14 mouse cellular contexts compared by ENCODE assay signal in genomic region chr13:63985590-63985989, GRCm38 (mm10).
DNase-seq lines count a peak whose midpoint lies in the region; ATAC-seq and TF ChIP-seq lines count a peak whose summit lies in the region.
"Had no signal": no experiment of that assay in that cellular context is flagged by ENCODE, and none has a peak within 500 bp of the region (broad histone marks: within the 10 kb centered on the region; RNA-seq: fewer than 3 reads in every experiment).

No protein-coding gene starts in this region.

- no peak for ATAC-seq in lung, embryonic 15.5 days (ENCODE audit: borderline replicate concordance, extremely low read depth, low FRiP score, low TSS enrichment)
- no peak for ATAC-seq in lung, postnatal 0 days
- peak; percentile 55 for ATAC-seq in embryonic facial prominence, embryonic 14.5 days (ENCODE audit: low read depth)
- ATAC-seq in limb, embryonic 12.5 days (ENCODE audit: insufficient number of reproducible peaks, insufficient read depth, low FRiP score, low TSS enrichment, low read depth), result no peak
- ATAC-seq in stomach, embryonic 14.5 days (ENCODE audit: insufficient number of reproducible peaks, insufficient read depth, low FRiP score, low read depth), result no peak
- ATAC-seq: liver, postnatal 0 days had no signal

- H3K27ac ChIP-seq in lung, embryonic 15.5 days, result peak overlapping the region; percentile 83
- no peak overlapping the region for H3K27ac ChIP-seq in lung, postnatal 0 days (ENCODE audit: low read length)
- peak overlapping the region; percentile 48 for H3K27ac ChIP-seq in embryonic facial prominence, embryonic 14.5 days (replicated peaks; ENCODE audit: low read depth, low read length)
- H3K27ac ChIP-seq in limb, embryonic 12.5 days, result peak overlapping the region; percentile 53; the same call in 1 of the 2 replicates
- H3K27ac ChIP-seq in stomach, embryonic 14.5 days (ENCODE audit: low read length), result peak overlapping the region; percentile 6; the same call in 1 of the 2 replicates
- H3K27ac ChIP-seq: heart, embryonic 15.5 days had no signal

- H3K4me2 ChIP-seq in lung, embryonic 15.5 days, result no peak overlapping the region
- H3K4me2 ChIP-seq in lung, postnatal 0 days (replicated peaks; ENCODE audit: low read depth, low read length), result no peak overlapping the region
- H3K4me2 ChIP-seq in embryonic facial prominence, embryonic 14.5 days (ENCODE audit: low read depth, low read length), result no peak overlapping the region
- H3K4me2 ChIP-seq in limb, embryonic 12.5 days, result no peak overlapping the region
- H3K4me2 ChIP-seq in stomach, embryonic 14.5 days (replicated peaks; ENCODE audit: low read depth, low read length), result no peak overlapping the region
- H3K4me2 ChIP-seq: embryonic facial prominence, embryonic 12.5 days; heart, embryonic 15.5 days had no signal

- 25% methylated on average over 4 of the region's 4 CpGs for WGBS in lung, embryonic 15.5 days
- WGBS in lung, postnatal 0 days, result 24% methylated on average over 4 of the region's 4 CpGs
- whole genome bisulfite sequencing in embryonic facial prominence, embryonic 14.5 days, result 9% methylated on average over 4 of the region's 4 CpGs
- WGBS in limb, embryonic 12.5 days, result 6% methylated on average over 4 of the region's 4 CpGs
- WGBS in stomach, embryonic 14.5 days, result 34% methylated on average over 4 of the region's 4 CpGs

- no peaks in the 10 kb centered on the region for H3K27me3 ChIP-seq in lung, embryonic 15.5 days
- no peaks in the 10 kb centered on the region for H3K27me3 ChIP-seq in lung, postnatal 0 days (replicated peaks; ENCODE audit: insufficient read depth, low read length)
- no peaks in the 10 kb centered on the region for H3K27me3 ChIP-seq in embryonic facial prominence, embryonic 14.5 days (replicated peaks; ENCODE audit: control insufficient read depth, insufficient read depth, low read length)
- H3K27me3 ChIP-seq in limb, embryonic 12.5 days, result no peaks in the 10 kb centered on the region
- no peaks in the 10 kb centered on the region for H3K27me3 ChIP-seq in stomach, embryonic 14.5 days (ENCODE audit: control insufficient read depth, insufficient read depth, low read length)
- H3K27me3 ChIP-seq: embryonic facial prominence, embryonic 12.5 days; heart, embryonic 15.5 days had no signal

- no peak for TF ChIP-seq CTCF in lung, postnatal 0 days (IDR thresholded peaks at IDR 0.05)

- peaks cover 59% of the 10 kb centered on the region for H3K4me1 ChIP-seq in lung, embryonic 15.5 days
- peaks cover 14% of the 10 kb centered on the region; the same call in 1 of the 2 replicates for H3K4me1 ChIP-seq in lung, postnatal 0 days (ENCODE audit: insufficient read depth, low read depth, low read length)
- peaks cover 31% of the 10 kb centered on the region for H3K4me1 ChIP-seq in embryonic facial prominence, embryonic 14.5 days (ENCODE audit: control insufficient read depth, insufficient read depth, low read length)
- H3K4me1 ChIP-seq in limb, embryonic 12.5 days (replicated peaks), result peaks cover 44% of the 10 kb centered on the region
- H3K4me1 ChIP-seq in stomach, embryonic 14.5 days (ENCODE audit: control insufficient read depth, insufficient read depth, low read length), result peaks cover 16% of the 10 kb centered on the region

- no peaks in the 10 kb centered on the region for H3K9me3 ChIP-seq in lung, embryonic 15.5 days
- no peaks in the 10 kb centered on the region for H3K9me3 ChIP-seq in lung, postnatal 0 days (ENCODE audit: low read length)
- no peaks in the 10 kb centered on the region for H3K9me3 ChIP-seq in embryonic facial prominence, embryonic 14.5 days (ENCODE audit: control insufficient read depth, low read length)
- H3K9me3 ChIP-seq in limb, embryonic 12.5 days, result no peaks in the 10 kb centered on the region
- no peaks in the 10 kb centered on the region for H3K9me3 ChIP-seq in stomach, embryonic 14.5 days (ENCODE audit: control insufficient read depth, low read depth, low read length)
- H3K9me3 ChIP-seq: embryonic facial prominence, embryonic 12.5 days; heart, embryonic 15.5 days had no signal

- H3K4me3 ChIP-seq in lung, embryonic 15.5 days, result no peak overlapping the region
- no peak overlapping the region for H3K4me3 ChIP-seq in lung, postnatal 0 days (ENCODE audit: low read depth, low read length)
- H3K4me3 ChIP-seq in embryonic facial prominence, embryonic 14.5 days (ENCODE audit: low read depth, low read length), result no peak overlapping the region
- H3K4me3 ChIP-seq in limb, embryonic 12.5 days (replicated peaks), result no peak overlapping the region
- H3K4me3 ChIP-seq in stomach, embryonic 14.5 days (ENCODE audit: low read depth, low read length), result no peak overlapping the region
- H3K4me3 ChIP-seq: embryonic facial prominence, embryonic 12.5 days; heart, embryonic 15.5 days had no signal

- no peak for TF ChIP-seq EP300 in lung, postnatal 0 days (IDR thresholded peaks at IDR 0.05)

- no peak for DNase-seq in lung, postnatal 0 days (ENCODE audit: low spot score)
- peak; percentile 71 for DNase-seq in embryonic facial prominence, embryonic 14.5 days (ENCODE audit: low spot score)
- no peak for DNase-seq in adrenal gland, postnatal 25 days
- DNase-seq in adrenal gland, postnatal 4 days (ENCODE audit: low spot score in 2 of 2), result no peak
- DNase-seq in heart, adult 8-10 months (ENCODE audit: low spot score), result no peak
- DNase-seq: adrenal gland, adult 8-10 months; kidney, postnatal 25 days; liver, postnatal 0 days; thymus, postnatal 36 days had no signal

- no peak overlapping the region for H3K9ac ChIP-seq in lung, embryonic 15.5 days
- no peak overlapping the region for H3K9ac ChIP-seq in lung, postnatal 0 days (replicated peaks; ENCODE audit: low read depth)
- H3K9ac ChIP-seq in embryonic facial prominence, embryonic 14.5 days (ENCODE audit: low read depth, low read length), result no peak overlapping the region
- no peak overlapping the region for H3K9ac ChIP-seq in limb, embryonic 12.5 days (replicated peaks)
- no peak overlapping the region for H3K9ac ChIP-seq in stomach, embryonic 14.5 days (replicated peaks; ENCODE audit: low read depth, low read length)
- H3K9ac ChIP-seq: embryonic facial prominence, embryonic 12.5 days; heart, embryonic 15.5 days; liver, postnatal 0 days had no signal

- H3K36me3 ChIP-seq in lung, embryonic 15.5 days, result no peaks in the 10 kb centered on the region
- no peaks in the 10 kb centered on the region for H3K36me3 ChIP-seq in lung, postnatal 0 days (ENCODE audit: insufficient read depth, low read length)
- H3K36me3 ChIP-seq in embryonic facial prominence, embryonic 14.5 days (ENCODE audit: control insufficient read depth, insufficient read depth, low read length), result no peaks in the 10 kb centered on the region
- H3K36me3 ChIP-seq in limb, embryonic 12.5 days, result no peaks in the 10 kb centered on the region
- no peaks in the 10 kb centered on the region for H3K36me3 ChIP-seq in stomach, embryonic 14.5 days (ENCODE audit: control insufficient read depth, insufficient read depth, low read length)
- H3K36me3 ChIP-seq: embryonic facial prominence, embryonic 12.5 days; heart, embryonic 15.5 days had no signal
